Mouse (Mus musculus) liver, embryonic 12.5 days (tissue): ENCODE data around the gene Txndc17. TPM values are rescaled to one million over a fixed set of nuclear protein-coding genes. Genes with fewer than 3 reads are reported as not detected.

ENCODE experiments used
- ATAC-seq: fragments of 200-750 bp; cut with Nextera tagmentation; 2 replicates; pipeline ENCODE4 v1.8.0; 2017; ENCODE audit warnings: moderate number of reproducible peaks, mild to moderate bottlenecking, moderate library complexity
- H3K27ac ChIP-seq: fragments of 300-500 bp; sonication (generic); 2 replicates; pipeline ENCODE4 v1.5.1; 2016; ENCODE audit warnings: mild to moderate bottlenecking
- H3K27me3 ChIP-seq: fragments of 300-500 bp; sonication (generic); replicated peaks from 2 replicates; pipeline ENCODE4 v1.6.1; 2016; ENCODE audit warnings: mild to moderate bottlenecking, moderate library complexity
- H3K36me3 ChIP-seq: fragments of 300-500 bp; sonication (generic); 2 replicates; pipeline ENCODE4 v1.6.1; 2016; ENCODE audit warnings: mild to moderate bottlenecking, moderate library complexity
- H3K4me1 ChIP-seq: fragments of 300-500 bp; sonication (generic); 2 replicates; pipeline ENCODE4 v1.6.1; 2016
- H3K4me2 ChIP-seq: fragments of 300-500 bp; sonication (generic); 2 replicates; pipeline ENCODE4 v1.6.1; 2016; ENCODE audit warnings: mild to moderate bottlenecking, moderate library complexity
- H3K4me3 ChIP-seq: fragments of 300-500 bp; sonication (generic); 2 replicates; pipeline ENCODE4 v1.5.1; 2016; ENCODE audit warnings: mild to moderate bottlenecking, moderate library complexity
- H3K9ac ChIP-seq: fragments of 300-500 bp; sonication (generic); 2 replicates; pipeline ENCODE4 v1.6.1; 2016; ENCODE audit warnings: mild to moderate bottlenecking, moderate library complexity
- H3K9me3 ChIP-seq: fragments of 300-500 bp; sonication (generic); replicated peaks from 2 replicates; pipeline ENCODE4 v1.6.1; 2016; ENCODE audit warnings: mild to moderate bottlenecking, moderate library complexity
- WGBS: fragments of 180-500 bp; shearing (Covaris S2); methylation state at CpG from one replicate; pipeline ENCODE4 v1.1.7; 2016; ENCODE audit not compliant: insufficient replicate concordance; 5-methylcytosine and 5-hydroxymethylcytosine counted together
- polyA plus RNA-seq: library from polyadenylated mRNA; unstranded; fragments of >200 nt; fragmentation: Nextera tagmentation; extraction: Ambion mirVana; gene quantifications from 2 replicates; pipeline ENCODE4 v1.2.1, GENCODE M21; 2016

The Txndc17 gene
- polyA plus RNA-seq, 1 experiment from 2014 or later = 95.4 TPM

DNA sequence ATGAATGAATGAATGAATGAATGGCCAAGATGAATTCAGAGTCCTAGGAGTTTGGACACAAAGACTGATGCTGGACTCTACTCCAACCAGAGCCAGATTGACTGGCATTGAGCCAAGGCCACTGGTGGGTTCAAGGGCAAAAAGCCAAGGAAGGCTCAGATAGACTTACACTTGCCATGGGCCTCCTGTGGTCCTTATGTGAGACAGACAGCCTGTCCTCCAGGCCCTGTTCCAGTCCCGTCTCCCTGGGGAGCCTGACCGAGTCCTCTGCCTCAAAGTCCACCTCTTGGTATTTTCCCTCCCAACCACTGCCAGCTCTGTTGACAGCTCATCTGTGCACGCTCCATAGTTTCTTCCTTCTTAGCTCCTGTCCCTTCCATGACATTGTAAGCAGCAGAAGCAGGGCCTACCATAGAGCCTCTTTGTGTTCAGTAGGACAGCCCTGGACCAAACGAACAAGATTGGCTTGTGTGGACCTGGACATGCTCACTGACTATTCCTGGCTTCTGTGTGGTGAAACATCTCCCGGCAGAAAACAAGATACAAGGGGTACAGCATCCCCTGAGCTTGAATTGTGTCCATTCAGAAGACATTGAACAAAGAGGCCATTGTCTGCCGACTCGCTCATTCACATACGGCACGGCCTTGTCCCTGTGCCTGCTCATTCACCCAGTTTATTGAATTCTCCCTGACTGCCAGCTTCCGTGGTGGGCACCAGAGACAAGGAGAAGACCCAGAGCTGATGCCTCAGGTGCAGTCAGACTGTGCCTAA, 18.9 kb downstream of the Txndc17 start:
- ATAC-seq = no peak
- no peak overlapping the region for H3K9ac ChIP-seq
- WGBS = 71% methylated on average over 10 of the region's 10 CpGs
- H3K27ac ChIP-seq = no peak overlapping the region
- no peaks in the 10 kb centered on the region for H3K4me1 ChIP-seq
- H3K36me3 ChIP-seq = no peaks in the 10 kb centered on the region
- peaks cover 21% of the 10 kb centered on the region; the same call in 1 of the 2 replicates for H3K27me3 ChIP-seq
- H3K9me3 ChIP-seq = no peaks in the 10 kb centered on the region
- no peak overlapping the region for H3K4me2 ChIP-seq
- H3K4me3 ChIP-seq = no peak overlapping the region

- no peak for ATAC-seq
- WGBS = 59% methylated on average over 6 of the region's 6 CpGs
- no peak overlapping the region for H3K27ac ChIP-seq
- H3K4me3 ChIP-seq = no peak overlapping the region
- H3K27me3 ChIP-seq = peaks cover 21% of the 10 kb centered on the region; the same call in 1 of the 2 replicates
- H3K9ac ChIP-seq = no peak overlapping the region
- no peaks in the 10 kb centered on the region for H3K9me3 ChIP-seq
- H3K36me3 ChIP-seq = no peaks in the 10 kb centered on the region
- no peaks in the 10 kb centered on the region for H3K4me1 ChIP-seq
- no peak overlapping the region for H3K4me2 ChIP-seq
Observed at GRCm38 (mm10) chr11:72226901-72227300, 19.6 kb downstream of the Txndc17 start.

GRCm38 (mm10) chr11:72228513-72228912, 21.2 kb downstream of the Txndc17 start:
- H3K27ac ChIP-seq = no peak overlapping the region
- no peak for ATAC-seq
- WGBS = 70% methylated on average over 4 of the region's 4 CpGs

GRCm38 (mm10) chr11:72232068-72232467, 24.7 kb downstream of the Txndc17 start:
- Histone ChIP-seq H3K36me3 (no peaks in the 10 kb centered on the region), H3K4me2 (no peak overlapping the region), H3K27ac (no peak overlapping the region), H3K27me3 (peaks cover 27% of the 10 kb centered on the region; the same call in 1 of the 2 replicates), H3K9me3 (no peaks in the 10 kb centered on the region), H3K9ac (no peak overlapping the region), H3K4me1 (no peaks in the 10 kb centered on the region), H3K4me3 (no peak overlapping the region)
- WGBS = 60% methylated on average over 7 of the region's 7 CpGs
- ATAC-seq = no peak

More at GRCm38 (mm10) chr11:72228513-72228912, 21.2 kb downstream of the Txndc17 start:
- Histone ChIP-seq H3K9ac (no peak overlapping the region), H3K36me3 (no peaks in the 10 kb centered on the region), H3K4me2 (no peak overlapping the region), H3K4me1 (no peaks in the 10 kb centered on the region), H3K4me3 (no peak overlapping the region), H3K27me3 (peaks cover 21% of the 10 kb centered on the region; the same call in 1 of the 2 replicates), H3K9me3 (no peaks in the 10 kb centered on the region)

GRCm38 (mm10) chr11:72232991-72233390, 25.6 kb downstream of the Txndc17 start:
- 52% methylated on average over 1 of the region's 1 CpGs for WGBS

GRCm38 (mm10) chr11:72234013-72234412, 26.7 kb downstream of the Txndc17 start:
- no peaks in the 10 kb centered on the region for H3K36me3 ChIP-seq
- WGBS = 62% methylated on average over 5 of the region's 5 CpGs
- no peak for ATAC-seq

More at GRCm38 (mm10) chr11:72232991-72233390, 25.6 kb downstream of the Txndc17 start:
- Histone ChIP-seq H3K36me3 (no peaks in the 10 kb centered on the region), H3K27ac (no peak overlapping the region), H3K27me3 (peaks cover 24% of the 10 kb centered on the region; the same call in 1 of the 2 replicates), H3K9ac (no peak overlapping the region), H3K4me3 (no peak overlapping the region), H3K4me2 (no peak overlapping the region), H3K9me3 (no peaks in the 10 kb centered on the region), H3K4me1 (no peaks in the 10 kb centered on the region)
- ATAC-seq = no peak

DNA sequence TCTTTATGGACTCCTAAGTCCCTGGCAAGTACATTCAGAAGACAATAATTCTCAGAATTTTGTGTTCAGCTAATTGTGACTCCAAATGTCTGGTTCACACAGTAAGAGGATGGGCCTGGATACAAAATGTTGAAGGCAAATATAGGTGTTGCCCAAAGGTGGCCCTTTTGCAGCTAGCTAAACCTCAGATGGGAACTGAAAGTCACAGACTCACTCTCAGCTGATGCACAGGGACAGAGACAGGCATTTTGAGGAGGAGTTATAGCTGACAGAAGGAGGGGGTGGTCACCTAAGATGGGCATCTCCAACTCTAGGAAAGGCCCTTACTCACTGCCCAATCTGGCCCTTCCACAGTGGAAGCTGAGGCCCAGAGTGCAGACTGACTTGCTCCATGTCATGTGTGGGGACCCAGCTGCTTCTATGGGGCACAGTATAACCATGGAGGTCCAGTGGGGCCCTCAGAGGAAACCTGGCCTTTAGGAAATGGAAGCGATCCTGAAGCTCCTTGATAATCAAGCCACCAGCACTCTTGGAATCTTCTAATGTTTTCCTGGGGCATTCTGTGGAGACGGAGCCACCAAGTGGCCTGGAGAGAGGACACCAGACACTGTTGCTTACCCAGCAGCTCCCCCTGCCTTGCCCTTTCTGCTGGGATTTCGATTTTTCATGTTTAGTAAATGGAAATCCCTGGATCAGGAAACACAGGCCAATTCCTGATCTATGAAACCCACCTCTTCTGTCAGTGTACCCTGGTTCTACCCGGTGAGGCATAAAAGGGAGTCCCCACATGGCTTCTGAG, 32.9 kb downstream of the Txndc17 start:
- ATAC-seq = no peak
- Histone ChIP-seq H3K36me3 (no peaks in the 10 kb centered on the region), H3K27ac (no peak overlapping the region), H3K9ac (no peak overlapping the region), H3K4me2 (no peak overlapping the region), H3K9me3 (no peaks in the 10 kb centered on the region), H3K4me1 (no peaks in the 10 kb centered on the region), H3K27me3 (peaks cover 3% of the 10 kb centered on the region; the same call in 1 of the 2 replicates), H3K4me3 (no peak overlapping the region)
- WGBS = 46% methylated on average over 4 of the region's 4 CpGs

More at GRCm38 (mm10) chr11:72234013-72234412, 26.7 kb downstream of the Txndc17 start:
- Histone ChIP-seq H3K27me3 (peaks cover 17% of the 10 kb centered on the region; the same call in 1 of the 2 replicates), H3K27ac (no peak overlapping the region), H3K4me1 (no peaks in the 10 kb centered on the region), H3K9ac (no peak overlapping the region), H3K4me2 (no peak overlapping the region), H3K4me3 (no peak overlapping the region), H3K9me3 (no peaks in the 10 kb centered on the region)

GRCm38 (mm10) chr11:72245196-72245753, 37.9 kb downstream of the Txndc17 start:
- WGBS = 67% methylated on average over 8 of the region's 8 CpGs
- Histone ChIP-seq H3K36me3 (no peaks in the 10 kb centered on the region), H3K9me3 (no peaks in the 10 kb centered on the region), H3K4me2 (no peak overlapping the region), H3K27ac (no peak overlapping the region), H3K4me3 (no peak overlapping the region), H3K9ac (no peak overlapping the region), H3K27me3 (peaks cover 23% of the 10 kb centered on the region), H3K4me1 (no peaks in the 10 kb centered on the region)
- ATAC-seq = no peak

- WGBS = 73% methylated on average over 4 of the region's 4 CpGs
- Histone ChIP-seq H3K4me2 (no peak overlapping the region), H3K36me3 (no peaks in the 10 kb centered on the region)
Observed at GRCm38 (mm10) chr11:72255629-72256028, 48.3 kb downstream of the Txndc17 start.

DNA sequence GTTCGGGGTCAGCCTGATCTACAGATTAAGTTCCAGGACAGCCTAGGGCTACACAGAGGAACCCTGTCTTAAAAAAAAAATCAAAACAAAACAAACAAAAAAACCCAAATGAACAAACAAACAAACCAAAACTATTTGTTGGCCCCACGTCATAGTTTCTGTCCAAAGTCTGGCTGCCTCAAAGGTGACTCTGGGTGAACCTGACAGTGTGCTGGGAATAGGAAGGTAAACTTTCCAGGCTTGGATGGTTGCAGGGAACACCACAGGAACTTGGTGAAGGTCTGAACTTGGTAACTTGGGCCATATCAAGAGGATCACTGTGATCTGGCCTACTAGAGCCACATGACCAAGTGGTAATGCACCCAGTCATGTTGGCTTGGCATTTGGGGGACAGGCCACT, 49.1 kb downstream of the Txndc17 start:
- Histone ChIP-seq H3K9ac (no peak overlapping the region), H3K4me1 (no peaks in the 10 kb centered on the region), H3K36me3 (no peaks in the 10 kb centered on the region), H3K27ac (no peak overlapping the region), H3K4me3 (no peak overlapping the region), H3K9me3 (no peaks in the 10 kb centered on the region), H3K27me3 (peaks cover 7% of the 10 kb centered on the region; the same call in 1 of the 2 replicates), H3K4me2 (no peak overlapping the region)
- no peak for ATAC-seq
- WGBS = 57% methylated on average over 2 of the region's 2 CpGs

More at GRCm38 (mm10) chr11:72255629-72256028, 48.3 kb downstream of the Txndc17 start:
- no peak for ATAC-seq
- Histone ChIP-seq H3K4me3 (no peak overlapping the region), H3K9me3 (no peaks in the 10 kb centered on the region), H3K27me3 (peaks cover 8% of the 10 kb centered on the region; the same call in 1 of the 2 replicates), H3K4me1 (no peaks in the 10 kb centered on the region), H3K27ac (no peak overlapping the region), H3K9ac (no peak overlapping the region)
